ENCODE assay signal across 19 mouse cellular contexts in the genomic region with DNA sequence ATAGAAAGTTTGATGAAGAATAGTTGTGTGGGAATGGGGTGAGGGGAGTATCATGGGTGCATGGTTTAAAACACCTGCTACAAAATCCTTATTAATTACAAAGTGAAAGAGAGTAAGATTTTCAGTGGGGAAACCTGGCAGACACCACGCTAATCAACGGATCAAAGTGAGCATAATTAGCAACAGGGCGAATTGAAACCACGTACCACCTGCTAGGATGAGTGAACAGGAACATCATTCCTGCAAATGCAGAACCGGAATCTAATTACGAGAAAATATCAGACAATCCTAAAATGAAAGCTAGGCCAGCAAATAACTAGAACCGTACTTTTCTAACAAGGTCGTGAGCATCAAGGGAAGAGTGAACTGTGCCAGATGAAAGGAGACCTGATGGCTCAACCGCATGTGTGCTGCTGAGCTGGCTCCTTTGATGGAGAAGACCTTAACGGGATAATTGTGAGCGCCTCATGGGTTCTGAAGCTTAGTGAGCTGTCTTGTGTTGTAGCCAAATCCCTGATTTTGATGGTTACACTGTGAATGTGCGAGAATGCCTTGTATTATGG. TPM values are rescaled to one million over a fixed set of nuclear protein-coding genes. Genes with fewer than 3 reads are reported as not detected.
DNase-seq lines count a peak whose midpoint lies in the region; ATAC-seq and TF ChIP-seq lines count a peak whose summit lies in the region.
"Had no signal": no experiment of that assay in that cellular context is flagged by ENCODE, and none has a peak within 500 bp of the region (broad histone marks: within the 10 kb centered on the region; RNA-seq: fewer than 3 reads in every experiment).

No protein-coding gene starts in this region.

- no peaks in the 10 kb centered on the region for H3K9me3 ChIP-seq in forebrain, embryonic 16.5 days (ENCODE audit: control insufficient read depth, low read length)
- H3K9me3 ChIP-seq: G1E; hindbrain, embryonic 13.5 days had no signal

- H3K27ac ChIP-seq in layer of hippocampus, adult 2 months, result peak overlapping the region; percentile 81
- no peak overlapping the region for H3K27ac ChIP-seq in forebrain, embryonic 16.5 days (ENCODE audit: low read length)
- H3K27ac ChIP-seq: heart, adult 2 months; hindbrain, embryonic 13.5 days; kidney, postnatal 0 days had no signal

- no peak for TF ChIP-seq CTCF in layer of hippocampus, adult 2 months (conservative IDR thresholded peaks at IDR 0.05)

- H3K9ac ChIP-seq in forebrain, embryonic 16.5 days (replicated peaks; ENCODE audit: low read depth, low read length), result no peak overlapping the region
- H3K9ac ChIP-seq: hindbrain, embryonic 13.5 days had no signal

- 0 out of 2 replicates have a peak, but pooled peaks cover 4% of the 10 kb centered on the region for H3K4me1 ChIP-seq in forebrain, embryonic 16.5 days (replicated peaks; ENCODE audit: control insufficient read depth, insufficient read depth, low read length)

- H3K36me3 ChIP-seq in forebrain, embryonic 16.5 days (ENCODE audit: control insufficient read depth, insufficient read depth), result no peaks in the 10 kb centered on the region
- H3K36me3 ChIP-seq: G1E; hindbrain, embryonic 13.5 days had no signal

- no peak overlapping the region for H3K4me2 ChIP-seq in forebrain, embryonic 16.5 days (ENCODE audit: low read length)
- H3K4me2 ChIP-seq: hindbrain, embryonic 13.5 days had no signal

- no peak overlapping the region for H3K4me3 ChIP-seq in layer of hippocampus, adult 2 months
- H3K4me3 ChIP-seq in forebrain, embryonic 16.5 days (replicated peaks; ENCODE audit: low read length), result no peak overlapping the region
- H3K4me3 ChIP-seq: heart, adult 2 months; hindbrain, embryonic 13.5 days had no signal

- H3K27me3 ChIP-seq in forebrain, embryonic 16.5 days (replicated peaks; ENCODE audit: control insufficient read depth, insufficient read depth, low read length), result no peaks in the 10 kb centered on the region

- DNase-seq in cerebellum, adult 18-20 months, result peak; percentile 8 to 9
- no peak for DNase-seq in cerebellum, adult 11 months
- peak; percentile 17 to 49 for DNase-seq in layer of hippocampus, adult 2 months (ENCODE audit: low spot score in 2 of 2)
- no peak for DNase-seq in layer of hippocampus, postnatal 25 days (ENCODE audit: extremely low spot score in 1 of 2, low spot score in 1 of 2)
- peak; percentile 55 for DNase-seq in naive thymus-derived CD4-positive, alpha-beta T cell, adult 2 months (ENCODE audit: low read depth)
- DNase-seq in frontal cortex, postnatal 36 days (ENCODE audit: low spot score in 2 of 2), result no peak
- no peak for DNase-seq in testis, postnatal 10 days (ENCODE audit: low spot score)
- DNase-seq: adrenal gland, adult 2 months; cerebellum, adult 11-12 months; heart, adult 2 months; left cerebral cortex, postnatal 4 days; lung, adult 18-20 months; retina, postnatal 1 day had no signal

- ATAC-seq in forebrain, embryonic 16.5 days, result 0 out of 2 replicates have a peak, but pooled peaks have one; percentile 26
- ATAC-seq: CD4-positive, CD25-positive, alpha-beta regulatory T cell, adult 4 months; intestine, embryonic 16.5 days had no signal

- 30% methylated on average over 12 of the region's 12 CpGs for WGBS in forebrain, embryonic 16.5 days

RNA-seq across cellular contexts. Expression of a gene that starts 40.2 kb away (rescaled TPM):
- 10 to 100 TPM; 26.0 to 27.6 TPM for total RNA-seq in layer of hippocampus, adult 2 months (2021)
- total RNA-seq in layer of hippocampus, postnatal 25 days (2021), result 10 to 100 TPM; 34.6 to 36.9 TPM
- polyA plus RNA-seq in forebrain, embryonic 16.5 days (2015; fragmentation: Nextera tagmentation; extraction: Ambion mirVana), result 23.6 and 23.8 TPM in 2 replicates
- polyA plus RNA-seq: G1E had no signal

Comparison
In these comparisons a context has a peak if more than half of its experiments do, and no peak if none do; other contexts are left out.
1. DNase-seq: peak in cerebellum, adult 18-20 months (2 of 2), layer of hippocampus, adult 2 months (2 of 2) and naive thymus-derived CD4-positive, alpha-beta T cell, adult 2 months (single experiment); none in cerebellum, adult 11 months (single experiment), layer of hippocampus, postnatal 25 days (0 of 2), frontal cortex, postnatal 36 days (0 of 2) and testis, postnatal 10 days (single experiment).